Mouse (Mus musculus) 3T3-L1 (cell line): ENCODE measurements around the gene Rin3.

Experiments
- DNase-seq: peaks from one replicate; pipeline ENCODE4 v3.0.0-alpha.2; 2015; ENCODE audit warnings: low read depth, low spot score

The Rin3 gene

GRCm38 (mm10) chr12:102282763-102283482 is at the start of gene Rin3:
Rin3 (plus strand) TSS chr12:102283048.
- no peak for DNase-seq

- no peak for DNase-seq
Measured at GRCm38 (mm10) chr12:102235551-102235950, 47.3 kb upstream of the Rin3 start.

- DNase-seq: peak; percentile 24
Measured at GRCm38 (mm10) chr12:102236317-102236716, 46.5 kb upstream of the Rin3 start.

- no peak for DNase-seq
Measured at GRCm38 (mm10) chr12:102242076-102242722, 40.6 kb upstream of the Rin3 start.

- DNase-seq: peak; percentile 21
Measured at GRCm38 (mm10) chr12:102243915-102244314, 38.9 kb upstream of the Rin3 start.

- no peak for DNase-seq
Measured at GRCm38 (mm10) chr12:102246226-102246625, 36.6 kb upstream of the Rin3 start.

GRCm38 (mm10) chr12:102248104-102248503 is 34.7 kb upstream of the Rin3 start:
- DNase-seq: no peak

- no peak for DNase-seq
Measured at GRCm38 (mm10) chr12:102250316-102250715, 32.5 kb upstream of the Rin3 start.

GRCm38 (mm10) chr12:102251070-102251469 is 31.8 kb upstream of the Rin3 start:
- no peak for DNase-seq

GRCm38 (mm10) chr12:102251985-102252384 is 30.9 kb upstream of the Rin3 start:
- peak; percentile 10 for DNase-seq

GRCm38 (mm10) chr12:102252525-102252924 is 30.3 kb upstream of the Rin3 start:
- DNase-seq: no peak

GRCm38 (mm10) chr12:102255012-102255411 is 27.8 kb upstream of the Rin3 start:
- DNase-seq: peak; percentile 28

- no peak for DNase-seq
Measured at GRCm38 (mm10) chr12:102258522-102259112, 24.2 kb upstream of the Rin3 start.

GRCm38 (mm10) chr12:102261933-102262396 is 20.9 kb upstream of the Rin3 start:
- DNase-seq: peak; percentile 69

- no peak for DNase-seq
Measured at GRCm38 (mm10) chr12:102262809-102263208, 20.0 kb upstream of the Rin3 start.

- DNase-seq: no peak
Measured at GRCm38 (mm10) chr12:102263249-102263648, 19.6 kb upstream of the Rin3 start.

- no peak for DNase-seq
Measured at GRCm38 (mm10) chr12:102266433-102266832, 16.4 kb upstream of the Rin3 start.

- DNase-seq: no peak
Measured at GRCm38 (mm10) chr12:102269144-102269543, 13.7 kb upstream of the Rin3 start.

- DNase-seq: no peak
Measured at GRCm38 (mm10) chr12:102270776-102271405, 12.0 kb upstream of the Rin3 start.

- DNase-seq: peak; percentile 40
Measured at GRCm38 (mm10) chr12:102271447-102271846, 11.4 kb upstream of the Rin3 start.

- peak; percentile 85 for DNase-seq
Measured at GRCm38 (mm10) chr12:102275833-102276443, 6.9 kb upstream of the Rin3 start.

- DNase-seq: peak; percentile 32
Measured at GRCm38 (mm10) chr12:102280290-102280689, 2.6 kb upstream of the Rin3 start.
